Mouse (Mus musculus): ENCODE results near the gene C1rb.
"Not testable (repeated sequence)": the region's sequence is repeated elsewhere in the genome, so short reads cannot be mapped to it uniquely, and the experiment has no call there.

C1rb gene

GRCm38 (mm10) chr6:124570026-124570425 is at the start of gene C1rb:
Gene C1rb (plus strand): TSS chr6:124570294.
- peak; percentile 54 for DNase-seq (ENCODE audit: low read depth, low spot score)

- not testable (repeated sequence) for DNase-seq (ENCODE audit: low read depth, low spot score)
Observed at GRCm38 (mm10) chr6:124522082-124522481, 48.0 kb upstream of the C1rb start.

- no peak for DNase-seq (ENCODE audit: low read depth, low spot score)
Observed at GRCm38 (mm10) chr6:124527881-124528280, 42.2 kb upstream of the C1rb start.

- DNase-seq (ENCODE audit: low read depth, low spot score) = no peak
Observed at GRCm38 (mm10) chr6:124531077-124531476, 39.0 kb upstream of the C1rb start.

- not testable (repeated sequence) for DNase-seq (ENCODE audit: low read depth, low spot score)
Observed at GRCm38 (mm10) chr6:124536125-124536829, 33.8 kb upstream of the C1rb start.

GRCm38 (mm10) chr6:124541176-124541575 is 28.9 kb upstream of the C1rb start:
- DNase-seq (ENCODE audit: low read depth, low spot score) = not testable (repeated sequence)

GRCm38 (mm10) chr6:124542284-124542683 is 27.8 kb upstream of the C1rb start, which contains the start of gene C1s1:
Gene C1s1 (minus strand): TSS chr6:124542359.
- DNase-seq (ENCODE audit: low read depth, low spot score) = peak; percentile 24

GRCm38 (mm10) chr6:124544466-124544865 is 25.6 kb upstream of the C1rb start:
- no peak for DNase-seq (ENCODE audit: low read depth, low spot score)

- DNase-seq (ENCODE audit: low read depth, low spot score) = peak; percentile 15
Observed at GRCm38 (mm10) chr6:124545425-124545824, 24.7 kb upstream of the C1rb start.

- DNase-seq (ENCODE audit: low read depth, low spot score) = not testable (repeated sequence)
Observed at GRCm38 (mm10) chr6:124547979-124548378, 22.1 kb upstream of the C1rb start.

- DNase-seq (ENCODE audit: low read depth, low spot score) = no peak
Observed at GRCm38 (mm10) chr6:124549023-124549550, 21.0 kb upstream of the C1rb start.

GRCm38 (mm10) chr6:124552766-124553165 is 17.3 kb upstream of the C1rb start:
- DNase-seq (ENCODE audit: low read depth, low spot score) = no peak

GRCm38 (mm10) chr6:124555956-124556355 is 14.1 kb upstream of the C1rb start:
- DNase-seq (ENCODE audit: low read depth, low spot score) = not testable (repeated sequence)

GRCm38 (mm10) chr6:124561156-124561555 is 8.9 kb upstream of the C1rb start:
- not testable (repeated sequence) for DNase-seq (ENCODE audit: low read depth, low spot score)

GRCm38 (mm10) chr6:124561611-124562010 is 8.5 kb upstream of the C1rb start:
- DNase-seq (ENCODE audit: low read depth, low spot score) = not testable (repeated sequence)

GRCm38 (mm10) chr6:124575155-124575678 is 5.1 kb downstream of the C1rb start:
- DNase-seq (ENCODE audit: low read depth, low spot score) = not testable (repeated sequence)

- DNase-seq (ENCODE audit: low read depth, low spot score) = not testable (repeated sequence)
Observed at GRCm38 (mm10) chr6:124580155-124580554, 10.1 kb downstream of the C1rb start.

- DNase-seq (ENCODE audit: low read depth, low spot score) = no peak
Observed at GRCm38 (mm10) chr6:124582231-124582630, 12.1 kb downstream of the C1rb start.

- no peak for DNase-seq (ENCODE audit: low read depth, low spot score)
Observed at GRCm38 (mm10) chr6:124584935-124585334, 14.8 kb downstream of the C1rb start.

GRCm38 (mm10) chr6:124585761-124586160 is 15.7 kb downstream of the C1rb start:
- DNase-seq (ENCODE audit: low read depth, low spot score) = no peak

GRCm38 (mm10) chr6:124586266-124586665 is 16.2 kb downstream of the C1rb start:
- DNase-seq (ENCODE audit: low read depth, low spot score) = no peak

GRCm38 (mm10) chr6:124588771-124589170 is 18.7 kb downstream of the C1rb start:
- DNase-seq (ENCODE audit: low read depth, low spot score) = no peak

GRCm38 (mm10) chr6:124592186-124592700 is 22.1 kb downstream of the C1rb start:
- no peak for DNase-seq (ENCODE audit: low read depth, low spot score)
